Mouse (Mus musculus) CH12.LX (cell line): ENCODE data around the gene Ccdc151. TPM values are rescaled to one million over a fixed set of nuclear protein-coding genes. Genes with fewer than 3 reads are reported as not detected.

ENCODE experiments used
- DNase-seq: peaks from one replicate; pipeline ENCODE4 v3.0.0-alpha.2; 2013; ENCODE audit errors: extremely low read depth
- H3K27ac ChIP-seq: 2 replicates; pipeline ENCODE4 v1.5.1; 2012; ENCODE audit warnings: low read depth, mild to moderate bottlenecking, control low read depth, moderate library complexity; ENCODE audit not compliant: insufficient read depth
- H3K27me3 ChIP-seq: replicated peaks from 2 replicates; pipeline ENCODE3; 2012; ENCODE audit warnings: inconsistent platforms
- H3K36me3 ChIP-seq, 2 experiments: replicated peaks in 1 of 2; 2 replicates each; pipeline versions ENCODE3 to v1.6.1; 2012; ENCODE audit warnings: inconsistent platforms in 1 of 2, low read length in 1 of 2, mild to moderate bottlenecking in 1 of 2, mixed read lengths in 1 of 2, moderate library complexity in 1 of 2; ENCODE audit not compliant: control insufficient read depth in 1 of 2, insufficient read depth in 1 of 2
- H3K4me1 ChIP-seq, 2 experiments: 2 replicates each; pipeline ENCODE4 v1.6.1; 2012; ENCODE audit warnings: inconsistent platforms in 1 of 2, moderate library complexity in 1 of 2; ENCODE audit not compliant: insufficient read depth in 2 of 2, control insufficient read depth in 1 of 2
- H3K4me2 ChIP-seq: 2 replicates; pipeline ENCODE4 v1.6.1; 2012; ENCODE audit warnings: low read depth, mild to moderate bottlenecking, control low read depth; ENCODE audit not compliant: poor library complexity, insufficient read depth, severe bottlenecking
- H3K4me3 ChIP-seq, 3 experiments: fragments of 150-350 bp in 1 of 3; sonication (generic) in 1 of 3; replicated peaks in 1 of 3; 2 replicates each; pipeline versions ENCODE3 to v1.5.1; 2011 to 2012; ENCODE audit warnings: low read depth in 2 of 3, low read length in 2 of 3, mild to moderate bottlenecking in 2 of 3, moderate library complexity in 2 of 3, control low read depth in 1 of 3, improper control_type of control experiment in 1 of 3, inconsistent platforms in 1 of 3, mixed read lengths in 1 of 3; ENCODE audit not compliant: poor library complexity in 1 of 3
- H3K79me2 ChIP-seq: replicated peaks from 2 replicates; pipeline ENCODE4 v1.6.1; 2012; ENCODE audit warnings: mild to moderate bottlenecking, moderate library complexity; ENCODE audit not compliant: control insufficient read depth, poor library complexity, insufficient read depth, severe bottlenecking; ENCODE audit errors: extremely low read depth
- H3K9ac ChIP-seq: 2 replicates; pipeline ENCODE4 v1.6.1; 2012; ENCODE audit warnings: low read depth, mild to moderate bottlenecking, control low read depth, moderate library complexity; ENCODE audit not compliant: insufficient read depth
- H3K9me3 ChIP-seq: replicated peaks from 2 replicates; pipeline ENCODE3; 2012; ENCODE audit warnings: low read length, inconsistent platforms, mixed read lengths
- CHD1 ChIP-seq: IDR thresholded peaks from 2 replicates; pipeline ENCODE4 v1.6.1; 2012; ENCODE audit warnings: low read depth, low read length, improper control_type of control experiment, inconsistent platforms
- CTCF ChIP-seq, 2 experiments: IDR thresholded peaks in 1 of 2; conservative IDR thresholded peaks in 1 of 2; 2 replicates each; pipeline ENCODE4 v1.5.1; 2011 to 2012; ENCODE audit warnings: low read depth in 2 of 2, low read length in 2 of 2, improper control_type of control experiment in 1 of 2, inconsistent platforms in 1 of 2, mild to moderate bottlenecking in 1 of 2, moderate library complexity in 1 of 2
- E2F4 ChIP-seq: IDR thresholded peaks from 2 replicates; pipeline ENCODE4 v1.6.1; 2011; ENCODE audit warnings: low read depth, low read length, improper control_type of control experiment; ENCODE audit not compliant: insufficient replicate concordance
- GABPA ChIP-seq: IDR thresholded peaks from 2 replicates; pipeline ENCODE4 v1.6.1; 2012; ENCODE audit warnings: low read depth, low read length, improper control_type of control experiment, inconsistent platforms; ENCODE audit not compliant: insufficient replicate concordance
- IRF4 ChIP-seq: IDR thresholded peaks from 2 replicates; pipeline ENCODE4 v1.6.1; 2014; ENCODE audit warnings: low read depth, mild to moderate bottlenecking, inconsistent platforms, low read length, improper control_type of control experiment
- MAZ ChIP-seq: IDR thresholded peaks from 2 replicates; pipeline ENCODE4 v1.6.1; 2012; ENCODE audit warnings: low read depth, mild to moderate bottlenecking, inconsistent platforms, low read length, improper control_type of control experiment, moderate library complexity
- MEF2A ChIP-seq: IDR thresholded peaks from 2 replicates; pipeline ENCODE4 v1.6.1; 2014; ENCODE audit warnings: low read depth, mild to moderate bottlenecking, inconsistent platforms, low read length, improper control_type of control experiment, borderline replicate concordance
- MXI1 ChIP-seq: IDR thresholded peaks from 2 replicates; pipeline ENCODE4 v1.6.1; 2011; ENCODE audit warnings: mild to moderate bottlenecking, low read depth, low read length, improper control_type of control experiment
- MYC ChIP-seq: IDR thresholded peaks from 2 replicates; pipeline ENCODE4 v1.6.1; 2011; ENCODE audit warnings: low read depth, mild to moderate bottlenecking, improper control_type of control experiment, low read length
- POLR2AphosphoS2 ChIP-seq: IDR thresholded peaks from 2 replicates; pipeline ENCODE4 v1.6.1; 2011; ENCODE audit warnings: low read depth, low read length, improper control_type of control experiment
- RAD21 ChIP-seq: IDR thresholded peaks from 2 replicates; pipeline ENCODE4 v1.6.1; 2011; ENCODE audit warnings: low read depth, mild to moderate bottlenecking, low read length, improper control_type of control experiment, moderate library complexity
- SMC3 ChIP-seq: IDR thresholded peaks from 2 replicates; pipeline ENCODE4 v1.6.1; 2011; ENCODE audit warnings: low read depth, low read length, improper control_type of control experiment
- USF1 ChIP-seq: IDR thresholded peaks from 2 replicates; pipeline ENCODE4 v1.6.1; 2014; ENCODE audit warnings: low read depth, mild to moderate bottlenecking, inconsistent platforms, low read length, improper control_type of control experiment
- ZKSCAN1 ChIP-seq: IDR thresholded peaks from 2 replicates; pipeline ENCODE4 v1.6.1; 2012; ENCODE audit warnings: low read depth, inconsistent platforms, low read length, improper control_type of control experiment, borderline replicate concordance
- ZMIZ1 ChIP-seq: IDR thresholded peaks from 2 replicates; pipeline ENCODE4 v1.6.1; 2012; ENCODE audit warnings: low read depth, mild to moderate bottlenecking, inconsistent platforms, low read length, improper control_type of control experiment
- ZNF384 ChIP-seq: IDR thresholded peaks from 2 replicates; pipeline ENCODE4 v1.6.1; 2012; ENCODE audit warnings: low read depth, low read length, improper control_type of control experiment, inconsistent platforms
- dilution Hi-C: fragments of 300-500 bp; cut with MboI; formaldehyde crosslinking; loops from 2 replicates; pipeline ENCODE4 v1.14.3; 2020; ENCODE audit warnings: low sequenced_read_pairs; ENCODE audit not compliant: extremely low pct_unique_long_range_greater_than_20kb, extremely low pct_ligation_motif_present
- in situ Hi-C: fragments of 300-500 bp; cut with MboI; formaldehyde crosslinking; loops from 3 replicates; pipeline ENCODE4 v1.14.3; 2019; ENCODE audit warnings: low sequenced_read_pairs, low pct_ligation_motif_present, low pct_unique_long_range_greater_than_20kb, mixed read lengths
- polyA plus RNA-seq: library from polyadenylated mRNA; unstranded; fragments of >175 nt; gene quantifications from 2 replicates; pipeline ENCODE4 v1.2.1, GENCODE M21; 2012; ENCODE audit warnings: low read depth; ENCODE audit not compliant: insufficient read length
- total RNA-seq, 2 experiments: library from RNA; depleted of rRNA; stranded (reverse); fragments of 300-350 nt in 1 of 2; fragments of >200 nt in 1 of 2; gene quantifications; 2 replicates each; pipeline ENCODE4 v1.2.3; 2012 to 2014

Gene Ccdc151
- total and polyA plus RNA-seq, 3 experiments, result 0.13 to 0.25 (median 0.16) TPM

GRCm38 (mm10) chr9:22011055-22011454 is 8.6 kb upstream of the Ccdc151 start:
- Histone ChIP-seq H3K9me3 (no peaks in the 10 kb centered on the region), H3K79me2 (no peaks in the 10 kb centered on the region), H3K4me3 (no peak overlapping the region), H3K9ac (no peak overlapping the region), H3K4me2 (no peak overlapping the region), H3K4me1 (peaks cover 3 to 23% of the 10 kb centered on the region in 2 experiments; a peak in 3 of 4 replicates), H3K27ac (no peak overlapping the region), H3K27me3 (no peaks in the 10 kb centered on the region), H3K36me3 (peaks cover 84 to 93% of the 10 kb centered on the region in 2 experiments)
- no peak for TF ChIP-seq MAZ
- no peak for TF ChIP-seq ZMIZ1
- TF ChIP-seq ZKSCAN1, result no peak
- TF ChIP-seq MEF2A, result no peak
- no peak for TF ChIP-seq USF1
- no peak for TF ChIP-seq MYC
- TF ChIP-seq SMC3, result no peak
- no peak for TF ChIP-seq GABPA
- TF ChIP-seq MXI1, result no peak
- no peak for DNase-seq
- in situ Hi-C loops, result no loop called here
- dilution Hi-C loops, result no loop called here

DNA sequence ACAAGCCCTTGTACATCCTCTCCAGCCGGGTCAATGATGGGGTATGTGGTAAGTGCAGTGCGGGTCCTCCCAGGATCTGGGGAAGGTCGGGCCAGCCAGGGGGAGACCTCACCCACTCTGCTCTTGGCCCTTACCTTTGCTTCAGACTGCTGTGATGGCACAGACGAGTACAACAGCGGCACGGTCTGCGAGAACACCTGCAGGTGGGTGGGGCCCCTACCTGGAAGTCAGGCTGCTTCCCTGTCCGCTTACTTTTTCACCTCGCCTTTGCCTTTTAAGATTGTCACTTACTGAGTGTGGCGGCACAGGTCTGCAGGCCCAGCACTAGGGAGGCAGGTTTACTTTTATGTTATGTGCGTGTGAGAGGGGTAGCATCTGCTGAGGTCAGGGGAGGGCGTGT is 2.1 kb upstream of the Ccdc151 start:
- Histone ChIP-seq H3K36me3 (peaks cover 54 to 59% of the 10 kb centered on the region in 2 experiments), H3K79me2 (peaks cover 13% of the 10 kb centered on the region; the same call in 1 of the 2 replicates), H3K9ac (no peak overlapping the region), H3K27me3 (peaks cover 10% of the 10 kb centered on the region), H3K4me2 (no peak overlapping the region), H3K4me1 (peaks cover 8 to 37% of the 10 kb centered on the region in 2 experiments), H3K27ac (no peak overlapping the region), H3K4me3 (peak overlapping the region in 1 of 3 experiments; percentile 18), H3K9me3 (no peaks in the 10 kb centered on the region)
- dilution Hi-C loops (no loop called here), in situ Hi-C loops (loop anchor here (5.0 kb wide), 1 partner anchor 42 kb away; the partner anchor contains the start of gene Epor)
- TF ChIP-seq POLR2AphosphoS2 (no peak), ZNF384 (no peak), RAD21 (no peak), CHD1 (no peak), CTCF (conservative IDR thresholded peaks at IDR 0.05 in 1 of 2, IDR thresholded peaks at IDR 0.05 in 1 of 2; ENCODE audit: low read depth in 2 of 2, low read length in 2 of 2) (no peak), E2F4 (no peak), IRF4 (no peak), USF1 (no peak), MYC (no peak)
- DNase-seq, result no peak
